Mouse (Mus musculus) heart, postnatal 0 days (tissue): ENCODE data around the gene Tspear.

ENCODE experiments used
- CTCF ChIP-seq: IDR thresholded peaks from 2 replicates; pipeline ENCODE4 v1.5.1; 2016; ENCODE audit warnings: antibody characterized with exemption, control low read depth, low read depth
- EP300 ChIP-seq: IDR thresholded peaks from 2 replicates; pipeline ENCODE4 v1.6.1; 2016; ENCODE audit warnings: antibody characterized with exemption, low read depth

- TF ChIP-seq CTCF (no peak), EP300 (no peak)
Measured at GRCm38 (mm10) chr10:77861675-77862074, 175.3 kb downstream of the Tspear start, which contains the start of gene Gm3285.
